Mouse (Mus musculus) lung, adult 2 months (tissue): ENCODE data around the gene Retreg2.

Experiments used
- CTCF ChIP-seq: fragments of 200-500 bp; IDR thresholded peaks from 2 replicates; pipeline ENCODE4 v1.5.1; 2011; ENCODE audit warnings: mild to moderate bottlenecking, low read length, control low read depth; ENCODE audit not compliant: insufficient read depth
- POLR2A ChIP-seq: fragments of 200-500 bp; IDR thresholded peaks from 2 replicates; pipeline ENCODE4 v1.6.1; 2011; ENCODE audit warnings: low read depth, mild to moderate bottlenecking, control low read depth, low read length, borderline replicate concordance; ENCODE audit errors: extremely low read depth

GRCm38 (mm10) chr1:75187914-75188483, 45.4 kb downstream of the Retreg2 start:
- TF ChIP-seq POLR2A (no peak), CTCF (no peak)
